Mouse (Mus musculus) lung, embryonic 14.5 days (tissue): ENCODE measurements around the gene Sh2b2. TPM values are rescaled to one million over a fixed set of nuclear protein-coding genes. Genes with fewer than 3 reads are reported as not detected.

Experiments
- ATAC-seq: fragments of 200-750 bp; cut with Nextera tagmentation; 2 replicates; pipeline ENCODE4 v1.8.0; 2017; ENCODE audit warnings: mild to moderate bottlenecking, moderate TSS enrichment, moderate library complexity; ENCODE audit not compliant: insufficient read depth
- DNase-seq: peaks from one replicate; pipeline ENCODE4 v3.0.0-alpha.2; 2015
- H3K27ac ChIP-seq: fragments of 300-500 bp; sonication (generic); 2 replicates; pipeline ENCODE4 v1.5.1; 2014; ENCODE audit warnings: low read depth, mild to moderate bottlenecking, moderate library complexity
- H3K27me3 ChIP-seq: fragments of 300-500 bp; sonication (generic); 2 replicates; pipeline ENCODE4 v1.6.1; 2014; ENCODE audit warnings: low read length, control low read depth; ENCODE audit not compliant: insufficient read depth
- H3K36me3 ChIP-seq: fragments of 300-500 bp; sonication (generic); 2 replicates; pipeline ENCODE4 v1.6.1; 2014; ENCODE audit warnings: control low read depth; ENCODE audit not compliant: insufficient read depth
- H3K4me1 ChIP-seq: fragments of 300-500 bp; sonication (generic); 2 replicates; pipeline ENCODE4 v1.6.1; 2014; ENCODE audit warnings: antibody characterized with exemption, control low read depth; ENCODE audit not compliant: insufficient read depth
- H3K4me2 ChIP-seq: fragments of 300-500 bp; sonication (generic); 2 replicates; pipeline ENCODE4 v1.6.1; 2014; ENCODE audit warnings: mild to moderate bottlenecking
- H3K4me3 ChIP-seq: fragments of 300-500 bp; sonication (generic); 2 replicates; pipeline ENCODE4 v1.5.1; 2014; ENCODE audit warnings: low read depth, low read length
- H3K9ac ChIP-seq: fragments of 300-500 bp; sonication (generic); 2 replicates; pipeline ENCODE4 v1.6.1; 2014
- H3K9me3 ChIP-seq: fragments of 300-500 bp; sonication (generic); 2 replicates; pipeline ENCODE4 v1.6.1; 2016; ENCODE audit warnings: low read depth, low read length, control low read depth
- CTCF ChIP-seq: IDR thresholded peaks from 2 replicates; pipeline ENCODE4 v1.5.1; 2016; ENCODE audit warnings: antibody characterized with exemption, low read depth
- WGBS: fragments of 180-500 bp; shearing (Covaris S2); extraction: QIAGEN DNeasy Blood & Tissue Kit; methylation state at CpG from one replicate; pipeline ENCODE4 v1.1.7; 2014; 5-methylcytosine and 5-hydroxymethylcytosine counted together
- polyA plus RNA-seq: library from polyadenylated mRNA; unstranded; fragments of >200 nt; fragmentation: Nextera tagmentation; extraction: Ambion mirVana; gene quantifications from 2 replicates; pipeline ENCODE4 v1.2.1, GENCODE M21; 2014

The Sh2b2 gene
- polyA plus RNA-seq, 1 experiment from 2014 or later: 5.9 TPM

DNA sequence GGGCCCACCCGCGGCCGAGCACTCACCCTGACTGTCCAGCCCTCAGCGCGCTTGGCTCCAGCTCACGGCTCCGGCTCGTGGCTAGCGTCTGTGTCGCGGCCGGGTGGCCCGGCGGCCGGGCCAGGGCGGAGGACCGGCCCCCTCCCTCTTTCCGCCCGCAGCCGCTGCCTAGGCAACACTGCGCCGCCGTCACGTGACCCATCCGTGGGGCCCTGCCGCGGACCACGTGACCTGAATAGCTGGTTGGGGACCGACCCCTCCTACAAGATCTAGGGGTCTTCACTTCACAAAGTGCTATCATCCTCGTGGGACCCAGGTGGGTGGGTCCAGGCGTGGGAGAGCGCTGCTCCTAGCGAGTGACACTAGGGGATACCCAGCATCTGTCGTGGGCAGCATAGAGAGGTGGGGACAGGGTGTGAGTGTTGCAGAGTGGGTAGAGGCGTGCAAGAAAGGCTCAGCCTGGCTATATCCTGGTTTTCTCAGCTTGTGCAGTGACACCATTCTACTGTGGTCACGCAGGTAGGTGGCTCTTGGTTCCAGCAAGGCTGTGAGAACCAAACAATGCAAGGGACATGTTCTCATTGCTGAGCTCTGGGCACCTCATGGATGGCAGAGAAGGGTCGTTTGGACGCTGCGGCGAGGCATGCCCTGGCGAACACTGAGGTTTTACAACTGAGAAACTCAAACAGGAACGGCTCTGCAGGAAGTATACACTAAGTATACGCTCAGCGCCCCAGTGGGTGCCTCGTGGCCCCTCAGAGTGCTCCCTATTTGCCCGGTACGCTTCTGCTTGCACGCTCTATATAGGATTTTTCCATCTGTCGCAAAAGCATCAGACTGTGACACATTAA is 75.6 kb downstream of the Sh2b2 start, which contains the start of gene Orai2:
Gene Orai2, minus strand, starts transcription at position 202 of the 851 bp plus-strand sequence.
- no peak for TF ChIP-seq CTCF
- Histone ChIP-seq H3K27ac (0 out of 2 replicates have a peak within 1 kb of the TSS, but pooled peaks have one; percentile 3), H3K4me3 (peak within 1 kb of the TSS; percentile 57), H3K36me3 (no peaks in the 10 kb centered on the region), H3K4me2 (peak within 1 kb of the TSS; percentile 91), H3K9me3 (no peaks in the 10 kb centered on the region; the same call in 1 of the 2 replicates), H3K9ac (peak within 1 kb of the TSS; percentile 59), H3K27me3 (no peaks in the 10 kb centered on the region), H3K4me1 (0 out of 2 replicates have a peak, but pooled peaks cover 7% of the 10 kb centered on the region)
- WGBS: 3% methylated on average over 47 of the region's 49 CpGs
- DNase-seq (peak; percentile 89), ATAC-seq (peak; percentile 90)

DNA sequence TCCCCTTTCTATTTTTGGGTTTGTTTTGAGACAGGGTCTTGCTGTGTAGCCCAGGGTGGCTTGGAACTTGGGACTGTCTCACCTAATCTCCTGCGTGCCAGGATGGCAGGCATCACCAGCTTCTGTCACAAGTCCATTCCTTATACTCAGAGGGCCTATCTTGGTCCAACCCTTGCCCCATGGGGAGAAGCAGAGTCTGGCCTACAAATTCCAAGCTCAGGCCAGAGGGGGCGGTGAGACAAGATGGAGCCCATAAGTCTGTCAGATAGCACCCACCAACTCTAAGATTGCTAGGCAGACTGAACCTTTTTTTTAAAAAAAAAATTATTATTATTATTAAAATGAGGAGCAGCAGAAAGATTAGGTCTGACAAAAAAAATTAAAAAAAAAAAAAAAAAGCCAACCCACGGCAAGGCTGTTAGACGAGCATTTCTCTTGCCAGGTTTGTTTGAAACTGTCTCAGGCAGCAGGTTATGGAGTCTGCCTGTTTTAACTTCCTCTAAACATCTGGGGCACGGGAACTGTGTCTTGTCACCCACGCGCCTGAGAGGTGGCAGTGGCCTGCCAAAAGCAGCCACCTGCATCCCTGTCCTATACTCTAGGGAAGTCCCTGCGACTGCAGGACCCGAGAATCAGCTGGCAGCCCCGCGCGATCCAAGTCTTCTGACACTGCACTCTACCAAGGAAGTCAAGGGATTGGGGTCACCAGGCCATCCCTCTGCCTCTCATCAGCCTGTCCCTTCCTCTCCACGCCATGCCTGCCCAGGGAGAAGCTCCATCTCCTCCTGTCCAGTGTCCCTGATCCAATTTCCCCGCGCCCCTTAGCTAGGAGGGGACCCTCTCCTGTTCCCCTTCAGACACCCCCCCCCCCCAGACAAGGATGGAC is 76.5 kb downstream of the Sh2b2 start:
- H3K27me3 ChIP-seq: no peaks in the 10 kb centered on the region
- H3K4me3 ChIP-seq: peak overlapping the region; percentile 57
- peak overlapping the region; percentile 91 for H3K4me2 ChIP-seq
- 9% methylated on average over 15 of the region's 15 CpGs for WGBS
- peak; percentile 51; the same call in 1 of the 2 replicates for ATAC-seq
- TF ChIP-seq CTCF: no peak
- peak overlapping the region; percentile 59 for H3K9ac ChIP-seq
- H3K27ac ChIP-seq: no peak overlapping the region
- H3K4me1 ChIP-seq: 0 out of 2 replicates have a peak, but pooled peaks cover 7% of the 10 kb centered on the region
- H3K9me3 ChIP-seq: no peaks in the 10 kb centered on the region; the same call in 1 of the 2 replicates
- DNase-seq: peak; percentile 38
- H3K36me3 ChIP-seq: no peaks in the 10 kb centered on the region

Other genes with a start within 250 kb of the Sh2b2 start
- gene Upk3b, start 208.1 kb downstream of the Sh2b2 start, polyA plus RNA-seq: 23.8 and 26.7 TPM in 2 replicates
- 1.5 and 1.8 TPM in 2 replicates for gene Upk3bl, start 192.1 kb downstream of the Sh2b2 start, polyA plus RNA-seq
- 4.2 and 4.4 TPM in 2 replicates for gene Rasa4, start 162.6 kb downstream of the Sh2b2 start, polyA plus RNA-seq
- 217 and 229 TPM in 2 replicates for gene Polr2j, start 129.9 kb downstream of the Sh2b2 start, polyA plus RNA-seq
- 36.6 and 37.6 TPM in 2 replicates for gene Lrwd1, start 110.5 kb downstream of the Sh2b2 start, polyA plus RNA-seq
- gene Alkbh4, start 110.4 kb downstream of the Sh2b2 start, polyA plus RNA-seq: 12.9 and 14.8 TPM in 2 replicates
- 7.0 and 7.1 TPM in 2 replicates for gene Orai2, start 75.8 kb downstream of the Sh2b2 start, polyA plus RNA-seq
- gene Prkrip1, start 47.6 kb downstream of the Sh2b2 start, polyA plus RNA-seq: 52.1 and 60.3 TPM in 2 replicates